Mouse (Mus musculus) stomach, embryonic 16.5 days (tissue): Measurements from ENCODE around the gene BC034090. TPM values are rescaled to one million over a fixed set of nuclear protein-coding genes. Genes with fewer than 3 reads are reported as not detected.

Source experiments
- ATAC-seq: fragments of 200-750 bp; cut with Nextera tagmentation; 2 replicates; pipeline ENCODE4 v1.8.0; 2017; ENCODE audit warnings: moderate number of reproducible peaks, moderate TSS enrichment; ENCODE audit not compliant: insufficient read depth, low FRiP score
- H3K27ac ChIP-seq: fragments of 300-500 bp; sonication (generic); 2 replicates; pipeline ENCODE4 v1.5.1; 2014; ENCODE audit warnings: low read length
- H3K27me3 ChIP-seq: fragments of 300-500 bp; sonication (generic); 2 replicates; pipeline ENCODE4 v1.6.1; 2014; ENCODE audit warnings: low read length, control low read depth, mixed read lengths; ENCODE audit not compliant: control insufficient read depth, insufficient read depth
- H3K36me3 ChIP-seq: fragments of 300-500 bp; sonication (generic); 2 replicates; pipeline ENCODE4 v1.6.1; 2014; ENCODE audit warnings: low read length; ENCODE audit not compliant: control insufficient read depth, insufficient read depth
- H3K4me1 ChIP-seq: fragments of 300-500 bp; sonication (generic); 2 replicates; pipeline ENCODE4 v1.6.1; 2014; ENCODE audit warnings: low read length, control low read depth, mixed read lengths; ENCODE audit not compliant: control insufficient read depth, insufficient read depth
- H3K4me2 ChIP-seq: fragments of 300-500 bp; sonication (generic); 2 replicates; pipeline ENCODE4 v1.6.1; 2014; ENCODE audit warnings: low read depth, low read length, mixed read lengths
- H3K4me3 ChIP-seq: fragments of 300-500 bp; sonication (generic); replicated peaks from 2 replicates; pipeline ENCODE4 v1.5.1; 2014; ENCODE audit warnings: mild to moderate bottlenecking, low read length
- H3K9ac ChIP-seq: fragments of 300-500 bp; sonication (generic); 2 replicates; pipeline ENCODE4 v1.6.1; 2014; ENCODE audit warnings: low read length
- H3K9me3 ChIP-seq: fragments of 300-500 bp; sonication (generic); replicated peaks from 2 replicates; pipeline ENCODE4 v1.6.1; 2016; ENCODE audit warnings: low read length, control low read depth; ENCODE audit not compliant: control insufficient read depth
- WGBS: fragments of 180-500 bp; shearing (Covaris S2); extraction: QIAGEN DNeasy Blood & Tissue Kit; methylation state at CpG from one replicate; pipeline ENCODE4 v1.1.7; 2014; 5-methylcytosine and 5-hydroxymethylcytosine counted together
- polyA plus RNA-seq: library from polyadenylated mRNA; unstranded; fragments of >200 nt; fragmentation: Nextera tagmentation; extraction: Ambion mirVana; gene quantifications from 2 replicates; pipeline ENCODE4 v1.2.1, GENCODE M21; 2015

Gene BC034090
- 2.5 and 3.3 TPM in 2 replicates for polyA plus RNA-seq

GRCm38 (mm10) chr1:155243797-155244770 lies at the start of gene BC034090:
TSS of gene BC034090 (minus strand) at chr1:155244444.
- no peaks in the 10 kb centered on the region for H3K9me3 ChIP-seq
- H3K4me3 ChIP-seq, result peak within 1 kb of the TSS; percentile 65
- peak within 1 kb of the TSS; percentile 79 for H3K4me2 ChIP-seq
- H3K4me1 ChIP-seq, result peaks cover 3% of the 10 kb centered on the region; the same call in 1 of the 2 replicates
- no peaks in the 10 kb centered on the region for H3K36me3 ChIP-seq
- H3K27ac ChIP-seq, result peak within 1 kb of the TSS; percentile 64
- H3K9ac ChIP-seq, result peak within 1 kb of the TSS; percentile 92
- ATAC-seq, result peak; percentile 85
- WGBS, result 2% methylated on average over 75 of the region's 85 CpGs
- peaks cover 21% of the 10 kb centered on the region for H3K27me3 ChIP-seq

GRCm38 (mm10) chr1:155293446-155293845 lies 49.2 kb upstream of the BC034090 start:
- peak; percentile 29; the same call in 1 of the 2 replicates for ATAC-seq
- Histone ChIP-seq H3K36me3 (peaks cover 5% of the 10 kb centered on the region; the same call in 1 of the 2 replicates), H3K4me3 (no peak overlapping the region), H3K27ac (no peak overlapping the region), H3K9me3 (no peaks in the 10 kb centered on the region), H3K27me3 (no peaks in the 10 kb centered on the region), H3K9ac (no peak overlapping the region), H3K4me2 (no peak overlapping the region; the same call in 1 of the 2 replicates), H3K4me1 (no peaks in the 10 kb centered on the region)
- WGBS, result 13% methylated on average over 3 of the region's 3 CpGs

GRCm38 (mm10) chr1:155289411-155289810 lies 45.2 kb upstream of the BC034090 start:
- 80% methylated on average over 1 of the region's 1 CpGs for WGBS
- Histone ChIP-seq H3K4me3 (no peak overlapping the region), H3K4me2 (no peak overlapping the region), H3K27me3 (no peaks in the 10 kb centered on the region), H3K36me3 (peaks cover 5% of the 10 kb centered on the region; the same call in 1 of the 2 replicates), H3K4me1 (no peaks in the 10 kb centered on the region), H3K27ac (no peak overlapping the region), H3K9me3 (no peaks in the 10 kb centered on the region), H3K9ac (no peak overlapping the region)
- no peak for ATAC-seq

GRCm38 (mm10) chr1:155288033-155288432 lies 43.8 kb upstream of the BC034090 start:
- H3K4me1 ChIP-seq, result no peaks in the 10 kb centered on the region
- no peaks in the 10 kb centered on the region for H3K9me3 ChIP-seq
- no peak overlapping the region for H3K9ac ChIP-seq
- H3K27me3 ChIP-seq, result no peaks in the 10 kb centered on the region
- H3K27ac ChIP-seq, result no peak overlapping the region
- H3K4me3 ChIP-seq, result no peak overlapping the region
- 88% methylated on average over 3 of the region's 3 CpGs for WGBS
- no peak for ATAC-seq
- peaks cover 5% of the 10 kb centered on the region; the same call in 1 of the 2 replicates for H3K36me3 ChIP-seq
- no peak overlapping the region for H3K4me2 ChIP-seq

- H3K9ac ChIP-seq, result no peak overlapping the region
- no peak overlapping the region for H3K4me2 ChIP-seq
- no peaks in the 10 kb centered on the region for H3K27me3 ChIP-seq
- H3K9me3 ChIP-seq, result no peaks in the 10 kb centered on the region
- H3K36me3 ChIP-seq, result no peaks in the 10 kb centered on the region
- no peak overlapping the region for H3K27ac ChIP-seq
- ATAC-seq, result no peak
- no peak overlapping the region for H3K4me3 ChIP-seq
- 79% methylated on average over 7 of the region's 7 CpGs for WGBS
- no peaks in the 10 kb centered on the region for H3K4me1 ChIP-seq
These were observed 39.6 kb upstream of the BC034090 start for GRCm38 (mm10) chr1:155283808-155284207.

GRCm38 (mm10) chr1:155281003-155281793 lies 37.0 kb upstream of the BC034090 start:
- 56% methylated on average over 18 of the region's 18 CpGs for WGBS
- peak; percentile 82 for ATAC-seq
- Histone ChIP-seq H3K27me3 (no peaks in the 10 kb centered on the region), H3K4me1 (no peaks in the 10 kb centered on the region), H3K9ac (no peak overlapping the region), H3K9me3 (no peaks in the 10 kb centered on the region), H3K27ac (no peak overlapping the region), H3K4me2 (no peak overlapping the region), H3K36me3 (no peaks in the 10 kb centered on the region), H3K4me3 (no peak overlapping the region)

- Histone ChIP-seq H3K9ac (no peak overlapping the region), H3K4me1 (no peaks in the 10 kb centered on the region), H3K4me2 (no peak overlapping the region), H3K36me3 (no peaks in the 10 kb centered on the region), H3K27ac (no peak overlapping the region), H3K9me3 (no peaks in the 10 kb centered on the region), H3K4me3 (no peak overlapping the region), H3K27me3 (no peaks in the 10 kb centered on the region)
- ATAC-seq, result no peak
- 64% methylated on average over 10 of the region's 10 CpGs for WGBS
These were observed 36.1 kb upstream of the BC034090 start for GRCm38 (mm10) chr1:155280306-155280705.

GRCm38 (mm10) chr1:155276381-155277033 lies 32.3 kb upstream of the BC034090 start:
- 58% methylated on average over 13 of the region's 13 CpGs for WGBS
- Histone ChIP-seq H3K27ac (no peak overlapping the region), H3K27me3 (no peaks in the 10 kb centered on the region), H3K4me3 (no peak overlapping the region), H3K36me3 (no peaks in the 10 kb centered on the region), H3K9ac (no peak overlapping the region), H3K4me2 (no peak overlapping the region), H3K9me3 (no peaks in the 10 kb centered on the region), H3K4me1 (no peaks in the 10 kb centered on the region)
- ATAC-seq, result no peak
